Mouse (Mus musculus) kidney, adult 11 months (tissue): ENCODE measurements around the gene Dph1.

Experiments used
- DNase-seq: peaks from one replicate; pipeline ENCODE4 v3.0.0; 2022

The Dph1 gene

GRCm38 (mm10) chr11:75157037-75157436 is 34.0 kb downstream of the Dph1 start:
- no peak for DNase-seq

- DNase-seq, result no peak
These were observed 34.6 kb downstream of the Dph1 start for GRCm38 (mm10) chr11:75156416-75156815.

GRCm38 (mm10) chr11:75155985-75156384 is 35.1 kb downstream of the Dph1 start:
- DNase-seq, result no peak

GRCm38 (mm10) chr11:75154053-75154585 is 36.9 kb downstream of the Dph1 start:
- no peak for DNase-seq

- DNase-seq, result no peak
These were observed 38.2 kb downstream of the Dph1 start for GRCm38 (mm10) chr11:75152603-75153557.

- no peak for DNase-seq
These were observed 40.7 kb downstream of the Dph1 start for GRCm38 (mm10) chr11:75150346-75150745.

GRCm38 (mm10) chr11:75148332-75149035 is 42.6 kb downstream of the Dph1 start:
- DNase-seq, result no peak

- DNase-seq, result no peak
These were observed 43.2 kb downstream of the Dph1 start for GRCm38 (mm10) chr11:75147846-75148168.

GRCm38 (mm10) chr11:75147106-75147845 is 43.8 kb downstream of the Dph1 start:
- no peak for DNase-seq

GRCm38 (mm10) chr11:75145841-75146240 is 45.2 kb downstream of the Dph1 start:
- DNase-seq, result no peak

- no peak for DNase-seq
These were observed 48.3 kb downstream of the Dph1 start for GRCm38 (mm10) chr11:75142749-75143148.

GRCm38 (mm10) chr11:75141913-75142312 is 49.1 kb downstream of the Dph1 start:
- no peak for DNase-seq

GRCm38 (mm10) chr11:75141038-75141437 is 50.0 kb downstream of the Dph1 start:
- DNase-seq, result no peak

GRCm38 (mm10) chr11:75140431-75140830 is 50.6 kb downstream of the Dph1 start:
- DNase-seq, result no peak

- DNase-seq, result peak; percentile 57
These were observed 51.7 kb downstream of the Dph1 start for GRCm38 (mm10) chr11:75139122-75139963.

- DNase-seq, result peak; percentile 80
These were observed 54.2 kb downstream of the Dph1 start for GRCm38 (mm10) chr11:75136666-75137398.

GRCm38 (mm10) chr11:75135358-75135757 is 55.7 kb downstream of the Dph1 start:
- peak; percentile 86 for DNase-seq

GRCm38 (mm10) chr11:75134485-75135068 is 56.5 kb downstream of the Dph1 start:
- DNase-seq, result no peak

- DNase-seq, result peak; percentile 67
These were observed 57.1 kb downstream of the Dph1 start for GRCm38 (mm10) chr11:75133951-75134350.

GRCm38 (mm10) chr11:75133391-75133790 is 57.6 kb downstream of the Dph1 start:
- DNase-seq, result no peak

GRCm38 (mm10) chr11:75132278-75132677 is 58.8 kb downstream of the Dph1 start:
- peak; percentile 70 for DNase-seq
